Mouse (Mus musculus) megakaryocyte, embryonic 14.5 days (primary cell): ENCODE measurements around the gene Thrap3. TPM values are rescaled to one million over a fixed set of nuclear protein-coding genes. Genes with fewer than 3 reads are reported as not detected.
A peak's percentile ranks its signal among the peaks of the same experiment; 100 is the strongest.

Source experiments
- H3K27me3 ChIP-seq: replicated peaks from 2 replicates; pipeline ENCODE3; 2012; ENCODE audit warnings: inconsistent platforms
- H3K36me3 ChIP-seq: replicated peaks from 2 replicates; pipeline ENCODE3; 2012; ENCODE audit warnings: low read length, inconsistent platforms, mixed read lengths
- H3K4me1 ChIP-seq: 2 replicates; pipeline ENCODE4 v1.6.1; 2012; ENCODE audit warnings: inconsistent platforms
- H3K4me3 ChIP-seq: replicated peaks from 2 replicates; pipeline ENCODE3; 2012; ENCODE audit warnings: moderate library complexity, mild to moderate bottlenecking, inconsistent platforms
- H3K9me3 ChIP-seq: 2 replicates; pipeline ENCODE4 v1.6.1; 2012; ENCODE audit warnings: inconsistent platforms
- FLI1 ChIP-seq: IDR thresholded peaks from 2 replicates; pipeline ENCODE4 v1.6.1; 2012; ENCODE audit warnings: low read length, inconsistent platforms, mixed read lengths
- GATA1 ChIP-seq: IDR thresholded peaks from 3 replicates; pipeline ENCODE4 v1.6.1; 2012; ENCODE audit warnings: mixed read lengths, low read length, inconsistent platforms, borderline replicate concordance
- polyA plus RNA-seq: library from polyadenylated mRNA; stranded (reverse); fragments of >175 nt; gene quantifications from 2 replicates; pipeline ENCODE4 v1.2.3, GENCODE M21; 2012; ENCODE audit warnings: low replicate concordance; ENCODE audit not compliant: insufficient read depth

Gene Thrap3
- polyA plus RNA-seq, 1 experiment = 101 TPM

DNA sequence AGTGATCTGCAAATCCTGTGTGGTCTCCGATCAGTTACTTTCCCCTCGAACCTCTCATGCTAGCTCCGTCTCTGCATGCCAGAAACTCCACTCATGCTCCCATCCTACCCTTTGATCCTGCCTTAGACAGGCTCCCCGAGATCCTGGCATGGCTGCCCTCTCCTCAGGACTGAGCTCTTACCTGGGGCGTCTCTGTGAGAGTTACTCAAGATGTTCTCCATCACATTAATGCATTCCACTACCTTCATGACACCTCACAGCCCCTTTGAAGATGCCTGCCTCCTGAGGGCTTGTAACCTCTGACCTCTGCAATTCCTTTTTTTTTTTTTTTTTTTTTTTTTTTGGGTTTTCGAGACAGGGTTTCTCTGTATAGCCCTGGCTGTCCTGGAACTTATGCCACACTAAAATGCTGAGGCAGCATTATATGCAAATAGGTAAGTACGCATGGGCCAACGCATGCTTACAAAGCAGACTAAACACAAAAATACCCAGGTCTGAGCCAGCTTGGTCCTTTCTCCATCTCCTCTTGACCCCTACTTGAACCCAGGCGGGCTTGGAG lies 55.5 kb downstream of the Thrap3 start:
- peaks cover 49% of the 10 kb centered on the region for H3K36me3 ChIP-seq
- peaks cover 20% of the 10 kb centered on the region for H3K27me3 ChIP-seq
- H3K4me3 ChIP-seq = no peak overlapping the region
- peaks cover 35% of the 10 kb centered on the region for H3K4me1 ChIP-seq
- peaks cover 11% of the 10 kb centered on the region for H3K9me3 ChIP-seq
- TF ChIP-seq GATA1 = no peak
- no peak for TF ChIP-seq FLI1

DNA sequence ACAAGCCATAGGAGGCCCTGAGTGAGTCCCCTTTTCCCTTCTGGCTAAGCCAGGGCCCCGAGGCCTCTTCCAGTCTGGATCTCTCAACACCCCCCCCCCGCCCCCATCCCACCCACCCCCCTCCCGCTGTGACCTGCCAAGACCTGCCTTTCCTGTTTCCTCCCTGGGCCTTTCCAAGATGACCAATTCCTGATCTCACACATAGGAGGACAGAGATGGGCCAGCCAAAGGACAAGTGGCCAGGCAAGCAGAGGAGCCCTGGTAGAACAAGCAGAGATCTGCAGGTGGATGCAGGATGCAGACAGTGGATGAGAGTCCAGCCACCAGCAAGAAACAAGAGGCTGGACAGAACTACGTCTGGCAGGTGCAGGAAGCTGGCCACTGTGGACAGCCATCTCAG lies 57.2 kb downstream of the Thrap3 start:
- Histone ChIP-seq H3K36me3 (peaks cover 48% of the 10 kb centered on the region), H3K9me3 (peaks cover 11% of the 10 kb centered on the region), H3K27me3 (peaks cover 20% of the 10 kb centered on the region), H3K4me3 (no peak overlapping the region), H3K4me1 (peaks cover 38% of the 10 kb centered on the region)
- TF ChIP-seq FLI1 (no peak), GATA1 (no peak)

DNA sequence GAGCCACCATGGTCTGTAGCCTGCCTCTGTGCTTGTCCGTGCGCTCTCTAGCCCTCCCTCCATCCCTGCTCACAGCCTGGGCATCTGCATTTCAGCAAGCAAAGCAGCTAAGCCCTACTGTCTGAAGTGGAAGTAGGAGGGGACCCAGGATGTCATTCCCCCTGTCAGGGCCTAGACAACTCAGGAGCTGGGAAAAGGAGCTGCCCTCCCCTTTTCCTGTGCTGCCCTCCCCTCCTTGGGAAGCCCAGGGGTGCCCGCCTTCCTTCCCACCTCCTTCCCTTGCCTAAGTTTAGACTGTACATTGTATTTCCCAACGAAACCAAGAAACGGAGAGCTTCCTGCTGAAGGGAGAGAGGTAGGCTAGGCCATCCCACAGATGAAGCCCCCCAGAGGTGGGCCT lies 61.5 kb downstream of the Thrap3 start:
- peaks cover 79% of the 10 kb centered on the region for H3K36me3 ChIP-seq
- peaks cover 11% of the 10 kb centered on the region for H3K9me3 ChIP-seq
- no peak overlapping the region for H3K4me3 ChIP-seq
- H3K4me1 ChIP-seq = peaks cover 33% of the 10 kb centered on the region
- TF ChIP-seq FLI1 (no peak), GATA1 (no peak)
- H3K27me3 ChIP-seq = no peaks in the 10 kb centered on the region

DNA sequence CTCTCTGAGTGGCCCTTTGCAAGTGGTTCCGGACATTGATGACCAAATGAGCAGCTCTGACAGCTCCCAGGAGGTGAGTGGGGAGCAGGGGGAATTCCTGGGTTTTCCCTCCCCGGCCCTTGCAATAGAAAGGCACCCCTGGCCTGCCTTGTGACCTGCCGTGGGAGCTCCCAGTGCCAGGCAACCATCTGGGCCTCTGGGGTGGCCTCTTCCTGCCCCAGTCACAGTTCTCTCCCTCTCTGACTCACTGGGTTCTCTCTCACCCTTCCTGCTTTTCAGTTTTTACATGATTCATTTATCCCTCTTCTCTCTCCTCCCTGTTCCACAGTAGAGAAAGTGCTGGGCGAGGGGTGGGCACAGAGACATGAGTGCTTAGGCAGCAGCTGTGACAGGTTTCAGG lies 64.8 kb downstream of the Thrap3 start:
- peaks cover 99% of the 10 kb centered on the region for H3K36me3 ChIP-seq
- no peak overlapping the region for H3K4me3 ChIP-seq
- no peaks in the 10 kb centered on the region for H3K9me3 ChIP-seq
- no peaks in the 10 kb centered on the region for H3K27me3 ChIP-seq
- no peak for TF ChIP-seq GATA1
- H3K4me1 ChIP-seq = peaks cover 55% of the 10 kb centered on the region

DNA sequence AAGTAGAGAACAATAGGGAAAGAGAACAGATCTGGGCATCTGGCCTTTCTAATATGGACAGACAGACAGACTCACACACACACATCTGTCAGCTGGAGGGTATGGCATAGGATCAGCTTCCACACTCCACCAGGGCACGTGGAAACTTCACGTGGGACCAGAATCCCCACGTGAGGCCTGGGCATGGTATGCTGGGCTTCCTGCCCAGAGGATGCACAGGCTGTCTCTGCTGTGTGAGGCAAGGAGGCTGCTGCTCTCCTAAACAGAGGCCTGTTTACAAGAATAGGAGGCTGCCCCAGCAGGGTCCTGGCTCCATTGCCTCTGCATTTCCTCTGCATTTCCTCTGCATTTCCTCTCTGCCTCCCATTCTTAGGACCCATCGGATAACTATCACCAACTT lies 67.9 kb downstream of the Thrap3 start:
- Histone ChIP-seq H3K36me3 (peaks cover 99% of the 10 kb centered on the region), H3K27me3 (no peaks in the 10 kb centered on the region)
- TF ChIP-seq GATA1 (no peak), FLI1 (no peak)

DNA sequence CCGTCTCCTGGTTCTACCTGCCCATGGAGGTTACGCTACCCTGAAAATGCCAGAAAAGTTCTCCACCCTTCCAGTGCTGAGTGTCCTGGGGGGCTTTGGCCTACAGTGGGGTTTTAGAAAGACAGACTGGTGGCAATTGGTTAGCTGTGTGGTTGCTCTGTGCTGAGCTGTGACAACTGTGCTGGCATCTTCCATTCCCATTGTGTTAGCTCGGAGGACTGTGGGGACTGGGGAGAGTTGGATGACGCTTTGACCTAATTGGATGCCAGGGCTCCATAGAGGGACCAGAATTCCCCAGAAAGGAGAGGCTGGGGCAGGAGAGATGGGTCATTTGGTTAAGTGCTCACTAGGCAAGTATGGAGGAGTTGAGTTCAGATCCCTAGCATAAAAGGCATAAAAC lies 68.3 kb downstream of the Thrap3 start:
- H3K4me1 ChIP-seq = peaks cover 77% of the 10 kb centered on the region
- H3K27me3 ChIP-seq = no peaks in the 10 kb centered on the region
- no peaks in the 10 kb centered on the region for H3K9me3 ChIP-seq
- peaks cover 99% of the 10 kb centered on the region for H3K36me3 ChIP-seq
- H3K4me3 ChIP-seq = no peak overlapping the region
- TF ChIP-seq GATA1 = no peak
- TF ChIP-seq FLI1 = no peak

More for the DNA sequence above, 67.9 kb downstream of the Thrap3 start:
- Histone ChIP-seq H3K9me3 (no peaks in the 10 kb centered on the region), H3K4me3 (no peak overlapping the region), H3K4me1 (peaks cover 73% of the 10 kb centered on the region)

DNA sequence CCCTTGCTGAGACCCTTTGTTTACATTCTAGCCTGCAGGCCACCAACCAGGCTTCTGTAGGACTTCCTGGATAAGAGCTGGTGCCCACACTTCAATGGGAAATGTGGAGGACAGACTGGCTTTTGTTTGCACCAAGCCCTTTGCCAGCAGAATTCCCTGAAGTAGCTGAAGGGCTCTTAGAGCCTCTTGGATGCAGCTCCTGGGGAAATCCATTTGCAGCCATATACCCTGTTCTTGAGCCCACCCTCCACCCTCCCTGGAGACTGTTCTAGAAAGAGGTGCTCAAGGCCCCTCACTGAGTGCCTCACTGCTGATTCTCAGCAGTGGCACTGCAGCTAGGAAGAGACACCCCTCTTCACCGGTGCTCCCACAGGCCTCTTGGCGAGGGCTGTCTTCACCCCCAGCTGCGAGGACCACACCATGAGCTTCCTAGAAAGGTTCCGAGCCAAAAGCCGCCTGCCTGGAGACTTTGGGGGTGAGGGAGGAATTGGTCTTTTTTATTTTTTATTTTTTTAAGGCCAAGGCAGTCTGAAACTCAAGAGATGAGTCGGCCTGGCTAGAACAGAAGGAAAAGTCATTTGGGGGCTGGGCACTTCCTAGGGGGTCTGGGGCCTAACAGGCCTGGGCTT lies 69.8 kb downstream of the Thrap3 start:
- no peak overlapping the region for H3K4me3 ChIP-seq
- peaks cover 75% of the 10 kb centered on the region for H3K4me1 ChIP-seq
- no peaks in the 10 kb centered on the region for H3K9me3 ChIP-seq
- no peaks in the 10 kb centered on the region for H3K27me3 ChIP-seq
- peaks cover 99% of the 10 kb centered on the region for H3K36me3 ChIP-seq
- TF ChIP-seq FLI1 (no peak), GATA1 (no peak)

DNA sequence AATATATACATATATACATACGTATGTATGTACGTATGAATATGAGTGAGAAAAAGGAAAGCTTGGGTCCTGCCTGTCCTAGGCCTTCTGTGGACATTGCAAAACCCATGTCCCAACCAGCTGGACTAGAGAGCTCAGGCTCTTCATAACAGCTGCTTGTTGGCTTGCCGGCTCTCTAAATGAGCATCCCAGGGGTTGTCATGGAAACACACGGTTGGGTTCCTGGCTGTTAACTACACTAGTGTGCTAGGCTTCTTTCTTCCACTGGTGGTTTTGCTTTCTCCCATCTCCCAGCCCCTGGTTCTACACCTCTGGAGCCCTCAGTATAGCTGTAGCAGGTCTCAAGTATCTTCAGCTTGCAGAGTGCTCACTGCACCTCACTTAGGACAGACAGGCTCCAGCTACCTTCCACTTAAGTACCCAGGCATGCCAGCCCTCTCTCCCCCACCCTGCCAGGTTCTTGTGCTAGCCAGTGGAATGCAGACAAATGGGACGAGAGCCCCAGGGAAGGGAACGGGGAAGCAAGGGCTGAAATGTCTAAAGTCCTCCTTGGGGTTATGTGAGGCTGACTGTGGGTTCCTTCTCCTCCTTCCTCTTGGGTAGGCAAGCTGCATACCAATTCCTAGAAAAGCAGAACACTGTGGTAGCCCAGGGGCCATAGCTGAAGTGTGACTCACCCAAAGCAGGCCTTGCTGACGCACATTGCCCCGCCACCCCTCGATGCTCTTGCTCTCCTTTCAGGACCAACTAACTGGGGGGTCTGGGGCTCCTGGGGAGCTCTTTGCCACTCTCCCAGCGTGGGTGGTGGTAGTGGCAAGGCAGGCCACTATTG lies 71.1 kb downstream of the Thrap3 start:
- no peaks in the 10 kb centered on the region for H3K27me3 ChIP-seq
- H3K36me3 ChIP-seq = peaks cover 98% of the 10 kb centered on the region
- peak overlapping the region; percentile 62 for H3K4me3 ChIP-seq
- TF ChIP-seq GATA1 (no peak), FLI1 (no peak)
- H3K9me3 ChIP-seq = no peaks in the 10 kb centered on the region
- H3K4me1 ChIP-seq = peaks cover 66% of the 10 kb centered on the region

DNA sequence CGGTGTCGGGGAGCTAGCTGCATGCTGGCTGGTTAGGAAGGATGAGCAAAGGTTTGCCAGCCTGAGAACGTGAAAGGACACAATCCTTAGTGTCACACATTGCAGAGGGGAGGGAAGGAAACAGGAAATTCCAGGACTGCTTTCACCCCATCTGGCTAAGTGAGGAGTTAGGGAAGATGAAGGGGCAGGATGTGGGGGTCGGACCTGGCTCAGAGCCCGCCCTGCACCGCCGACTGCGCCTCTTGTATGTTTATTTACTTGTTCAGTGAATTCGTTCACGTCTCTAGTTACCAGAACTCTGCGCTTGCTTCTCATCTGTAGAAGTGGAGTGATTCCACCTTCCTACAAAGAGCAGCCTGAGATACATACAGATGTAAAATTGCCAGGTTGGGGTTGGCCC lies 72.1 kb downstream of the Thrap3 start:
- TF ChIP-seq GATA1 = no peak
- no peak for TF ChIP-seq FLI1
- H3K4me3 ChIP-seq = no peak overlapping the region
- peaks cover 98% of the 10 kb centered on the region for H3K36me3 ChIP-seq
- no peaks in the 10 kb centered on the region for H3K27me3 ChIP-seq
- H3K9me3 ChIP-seq = no peaks in the 10 kb centered on the region
- peaks cover 67% of the 10 kb centered on the region for H3K4me1 ChIP-seq
